Mouse (Mus musculus) liver, adult 2 months (tissue): Measurements from ENCODE around the gene Ccdc63. TPM values are rescaled to one million over a fixed set of nuclear protein-coding genes. Genes with fewer than 3 reads are reported as not detected.
A peak's percentile ranks its signal among the peaks of the same experiment; 100 is the strongest.

Source experiments
- DNase-seq: peaks from one replicate; pipeline ENCODE4 v3.0.0-alpha.2; 2011; ENCODE audit warnings: low read depth, low spot score; ENCODE audit errors: extremely low read depth
- H3K27ac ChIP-seq: fragments of 200-500 bp; replicated peaks from 2 replicates; pipeline ENCODE4 v1.5.1; 2012; ENCODE audit warnings: low read depth, mild to moderate bottlenecking, control low read depth, inconsistent platforms, low read length; ENCODE audit not compliant: insufficient read depth
- H3K27me3 ChIP-seq: fragments of 200-500 bp; 2 replicates; pipeline ENCODE4 v1.6.1; 2012; ENCODE audit warnings: mild to moderate bottlenecking, moderate library complexity, low read length, inconsistent platforms; ENCODE audit not compliant: control insufficient read depth, insufficient read depth
- H3K36me3 ChIP-seq: fragments of 200-500 bp; 2 replicates; pipeline ENCODE4 v1.6.1; 2012; ENCODE audit warnings: low read length, inconsistent platforms; ENCODE audit not compliant: control insufficient read depth, insufficient read depth
- H3K4me1 ChIP-seq: fragments of 200-500 bp; 2 replicates; pipeline ENCODE4 v1.6.1; 2011; ENCODE audit warnings: low read length; ENCODE audit not compliant: control insufficient read depth, insufficient read depth
- H3K4me3 ChIP-seq: fragments of 200-500 bp; 2 replicates; pipeline ENCODE4 v1.5.1; 2011; ENCODE audit warnings: low read depth, mild to moderate bottlenecking, control low read depth, low read length, moderate library complexity; ENCODE audit not compliant: insufficient read depth
- H3K79me2 ChIP-seq: fragments of 200-500 bp; 2 replicates; pipeline ENCODE4 v1.6.1; 2012; ENCODE audit warnings: inconsistent platforms, mild to moderate bottlenecking, low read length, moderate library complexity; ENCODE audit not compliant: control insufficient read depth, insufficient read depth
- H3K9ac ChIP-seq: fragments of 200-500 bp; 2 replicates; pipeline ENCODE4 v1.6.1; 2012; ENCODE audit warnings: low read depth, mild to moderate bottlenecking, control low read depth, inconsistent platforms, low read length
- CTCF ChIP-seq: fragments of 200-500 bp; IDR thresholded peaks from 2 replicates; pipeline ENCODE4 v1.5.1; 2011; ENCODE audit warnings: low read depth, low read length, control low read depth
- POLR2A ChIP-seq: fragments of 200-500 bp; IDR thresholded peaks from 2 replicates; pipeline ENCODE4 v1.6.1; 2011; ENCODE audit warnings: low read length, control low read depth; ENCODE audit not compliant: insufficient read depth; ENCODE audit errors: extremely low read depth
- WGBS: fragments of 180-500 bp; shearing (Covaris S2); methylation state at CpG from one replicate; pipeline ENCODE4 v1.1.7; 2018; 5-methylcytosine and 5-hydroxymethylcytosine counted together
- polyA plus RNA-seq: library from polyadenylated mRNA; depleted of rRNA; stranded (reverse); fragments of >200 nt; gene quantifications from 2 replicates; pipeline ENCODE4 v1.2.3, GENCODE M21; 2012
- total RNA-seq: library from RNA; depleted of rRNA; stranded (reverse); fragments of >200 nt; gene quantifications from 2 replicates; pipeline ENCODE4 v1.2.3, GENCODE M21; 2014

Ccdc63 gene
- total and polyA plus RNA-seq, 2 experiments, result not detected

DNA sequence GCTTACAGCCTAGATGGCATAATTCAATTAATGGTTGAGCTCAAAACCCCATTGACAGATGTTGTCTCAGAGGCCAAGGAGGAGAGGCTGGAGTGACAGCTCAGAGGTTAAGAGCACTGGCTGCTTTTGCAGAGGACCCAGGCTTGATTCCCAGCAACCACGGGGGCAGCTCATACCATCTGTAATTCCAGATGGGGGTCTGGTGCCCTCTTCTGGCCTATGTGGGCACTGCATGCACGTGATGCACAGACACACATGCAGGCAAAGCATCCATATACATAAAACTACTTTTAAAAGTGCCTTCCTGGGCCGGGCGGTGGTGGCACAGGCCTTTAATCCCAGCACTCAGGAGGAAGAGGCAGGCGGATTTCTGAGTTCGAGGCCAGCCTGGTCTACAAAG is 24.4 kb downstream of the Ccdc63 start:
- H3K79me2 ChIP-seq, result no peaks in the 10 kb centered on the region
- no peak overlapping the region for H3K4me3 ChIP-seq
- H3K27me3 ChIP-seq, result no peaks in the 10 kb centered on the region
- H3K36me3 ChIP-seq, result no peaks in the 10 kb centered on the region
- no peak overlapping the region for H3K27ac ChIP-seq
- DNase-seq, result no peak
- H3K9ac ChIP-seq, result no peak overlapping the region
- WGBS, result 88% methylated on average over 6 of the region's 6 CpGs
- H3K4me1 ChIP-seq, result no peaks in the 10 kb centered on the region
- peak; percentile 30 for TF ChIP-seq CTCF
- no peak for TF ChIP-seq POLR2A

DNA sequence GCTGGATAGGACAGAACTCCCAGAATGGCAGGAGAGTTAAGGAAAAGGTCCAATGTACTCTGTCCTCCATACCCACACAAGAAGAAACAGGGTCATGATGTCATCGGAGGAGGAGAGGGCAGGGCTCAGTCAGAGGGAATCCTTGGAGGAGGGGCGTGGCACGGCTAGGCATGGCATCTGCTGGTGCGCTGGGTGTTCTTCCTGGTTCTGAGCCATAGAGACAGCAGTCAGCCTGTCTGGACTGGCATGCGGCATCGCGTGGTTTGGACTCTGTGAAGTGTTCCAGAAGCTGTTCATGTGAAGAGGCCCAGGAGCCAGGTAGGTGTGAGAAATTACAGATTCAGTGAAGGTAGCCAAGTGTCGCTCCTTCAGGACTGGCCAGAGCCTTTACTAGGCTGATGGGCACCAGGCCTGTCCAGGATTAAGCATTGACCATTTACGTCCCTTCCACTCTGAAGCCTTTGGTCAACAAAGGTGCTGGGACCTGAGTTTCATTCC is 25.3 kb downstream of the Ccdc63 start:
- WGBS, result 96% methylated on average over 9 of the region's 9 CpGs

DNA sequence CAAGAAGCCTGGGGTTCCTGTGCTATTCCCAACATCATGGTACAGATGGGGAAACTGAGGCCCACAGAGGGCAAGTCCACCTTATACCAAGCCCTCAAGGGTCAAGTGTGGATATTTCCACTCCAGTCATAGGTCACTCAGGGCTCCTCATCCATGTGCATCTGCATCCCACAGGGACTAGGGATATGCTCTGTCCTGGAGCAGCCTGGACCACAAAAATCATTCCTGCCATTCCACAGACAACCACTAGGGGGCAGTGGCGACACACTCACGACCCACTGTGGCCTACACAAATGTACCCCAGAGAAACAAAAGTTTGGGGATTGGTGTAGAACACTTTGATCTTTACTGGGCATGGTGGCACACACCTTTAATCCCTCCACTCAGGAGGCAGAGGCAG is 26.4 kb downstream of the Ccdc63 start:
- Histone ChIP-seq H3K9ac (no peak overlapping the region), H3K4me1 (no peaks in the 10 kb centered on the region), H3K36me3 (no peaks in the 10 kb centered on the region), H3K79me2 (no peaks in the 10 kb centered on the region), H3K4me3 (no peak overlapping the region), H3K27me3 (no peaks in the 10 kb centered on the region), H3K27ac (no peak overlapping the region)
- no peak for DNase-seq
- TF ChIP-seq POLR2A (no peak), CTCF (peak; percentile 91)
- 4% methylated on average over 2 of the region's 2 CpGs for WGBS

More for the DNA sequence above, 25.3 kb downstream of the Ccdc63 start:
- Histone ChIP-seq H3K4me1 (no peaks in the 10 kb centered on the region), H3K79me2 (no peaks in the 10 kb centered on the region), H3K4me3 (no peak overlapping the region), H3K36me3 (no peaks in the 10 kb centered on the region), H3K27ac (no peak overlapping the region), H3K27me3 (no peaks in the 10 kb centered on the region), H3K9ac (no peak overlapping the region)
- TF ChIP-seq CTCF, result no peak
- no peak for TF ChIP-seq POLR2A
- no peak for DNase-seq

DNA sequence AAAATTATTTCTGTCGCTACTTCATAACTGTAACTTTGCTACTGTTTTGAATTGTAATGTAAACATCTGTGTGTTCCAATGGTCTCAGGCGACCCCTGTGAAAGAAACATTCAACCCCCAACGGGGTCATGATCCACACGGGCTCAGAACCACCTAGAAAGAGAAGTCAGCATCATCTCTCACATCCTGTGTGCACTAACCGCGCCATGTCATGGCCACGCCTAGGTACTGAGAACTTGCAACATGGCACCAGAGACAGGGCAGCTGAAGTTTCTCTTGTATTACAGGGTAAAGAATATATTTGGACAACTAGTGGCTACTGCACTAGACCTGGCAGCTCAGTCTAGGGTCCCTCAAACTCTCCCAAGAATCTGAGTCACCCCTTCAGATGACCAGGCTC is 27.2 kb downstream of the Ccdc63 start:
- 70% methylated on average over 7 of the region's 7 CpGs for WGBS
- no peak for DNase-seq
- TF ChIP-seq POLR2A (no peak), CTCF (no peak)
- H3K36me3 ChIP-seq, result no peaks in the 10 kb centered on the region
- no peaks in the 10 kb centered on the region for H3K27me3 ChIP-seq
- H3K27ac ChIP-seq, result no peak overlapping the region
- H3K79me2 ChIP-seq, result no peaks in the 10 kb centered on the region
- no peak overlapping the region for H3K9ac ChIP-seq
- no peak overlapping the region for H3K4me3 ChIP-seq
- no peaks in the 10 kb centered on the region for H3K4me1 ChIP-seq

DNA sequence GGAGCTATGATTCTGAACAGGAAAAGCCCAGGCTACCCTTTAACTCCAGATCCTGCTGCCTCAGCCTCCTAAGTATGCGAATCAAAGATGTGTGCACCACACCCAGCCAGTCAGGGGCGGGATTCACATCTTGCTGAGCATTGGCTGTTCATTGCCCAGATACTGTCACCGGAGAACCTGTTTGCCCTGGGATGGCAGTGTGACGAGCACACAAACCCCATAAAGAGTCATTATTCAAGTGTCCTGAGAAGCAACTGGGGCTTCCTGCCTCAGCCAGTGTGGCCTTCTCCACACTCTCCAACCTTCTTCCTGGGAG is 28.7 kb downstream of the Ccdc63 start:
- no peak overlapping the region for H3K27ac ChIP-seq
- no peak for DNase-seq
- 39% methylated on average over 4 of the region's 4 CpGs for WGBS
- TF ChIP-seq CTCF (no peak), POLR2A (no peak)
- H3K4me3 ChIP-seq, result no peak overlapping the region
- no peaks in the 10 kb centered on the region for H3K4me1 ChIP-seq
- no peaks in the 10 kb centered on the region for H3K27me3 ChIP-seq
- no peaks in the 10 kb centered on the region for H3K79me2 ChIP-seq
- H3K9ac ChIP-seq, result no peak overlapping the region
- no peaks in the 10 kb centered on the region for H3K36me3 ChIP-seq

DNA sequence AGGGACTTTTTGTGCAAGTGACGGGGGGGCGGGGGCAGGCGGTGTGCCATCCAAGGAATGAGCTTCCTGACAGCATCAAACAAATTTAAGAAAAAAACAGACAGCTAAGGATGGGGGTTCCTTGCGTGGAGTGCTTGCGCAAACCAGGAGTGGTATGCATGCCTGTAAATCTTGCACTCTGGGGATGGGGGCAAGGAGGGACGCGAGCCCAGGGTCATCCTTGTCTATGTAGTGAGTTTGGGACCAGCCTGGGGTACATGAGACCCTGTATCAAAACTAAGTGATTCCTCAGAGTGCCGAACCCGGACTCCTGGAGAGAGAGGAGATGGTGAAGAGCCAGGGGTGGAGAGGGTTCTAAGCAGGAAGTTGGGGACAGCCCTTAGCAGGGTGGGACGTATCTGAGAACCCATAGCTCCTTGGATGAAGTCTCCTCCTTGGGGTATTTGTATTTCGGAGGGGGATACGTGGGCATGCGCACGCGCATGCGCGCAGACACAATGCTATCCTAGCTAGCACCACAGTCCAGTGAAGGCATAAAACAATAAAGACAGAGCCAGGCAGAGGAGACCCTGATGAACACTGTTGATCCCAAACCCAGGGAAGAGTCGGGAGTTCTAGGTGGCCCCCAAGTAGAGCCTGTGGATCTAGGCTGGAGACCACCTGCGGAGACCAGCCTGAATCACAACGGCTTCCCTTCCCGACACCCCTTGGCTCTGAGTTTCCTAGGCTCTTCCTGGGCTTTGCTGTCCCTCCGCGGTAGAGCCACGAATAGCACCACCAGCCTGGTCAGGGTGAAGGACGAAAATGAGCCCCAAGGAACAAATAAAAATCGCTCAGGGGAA is 29.3 kb downstream of the Ccdc63 start:
- no peak overlapping the region for H3K9ac ChIP-seq
- no peaks in the 10 kb centered on the region for H3K79me2 ChIP-seq
- no peak for TF ChIP-seq CTCF
- no peak for TF ChIP-seq POLR2A
- no peak overlapping the region for H3K27ac ChIP-seq
- no peaks in the 10 kb centered on the region for H3K36me3 ChIP-seq
- DNase-seq, result no peak
- no peaks in the 10 kb centered on the region for H3K27me3 ChIP-seq
- 63% methylated on average over 26 of the region's 26 CpGs for WGBS
- H3K4me1 ChIP-seq, result no peaks in the 10 kb centered on the region
- H3K4me3 ChIP-seq, result no peak overlapping the region
